Mouse (Mus musculus) bone marrow macrophage, adult 2 months (primary cell): ENCODE data around the gene Itgb2l.

Experiments used
- CTCF ChIP-seq: IDR thresholded peaks from 2 replicates; pipeline ENCODE4 v1.5.1; 2012; ENCODE audit warnings: low read depth, mild to moderate bottlenecking, low read length, moderate library complexity
- POLR2A ChIP-seq: IDR thresholded peaks from 2 replicates; pipeline ENCODE4 v1.6.1; 2012; ENCODE audit warnings: mild to moderate bottlenecking, low read depth, low read length, borderline replicate concordance

DNA sequence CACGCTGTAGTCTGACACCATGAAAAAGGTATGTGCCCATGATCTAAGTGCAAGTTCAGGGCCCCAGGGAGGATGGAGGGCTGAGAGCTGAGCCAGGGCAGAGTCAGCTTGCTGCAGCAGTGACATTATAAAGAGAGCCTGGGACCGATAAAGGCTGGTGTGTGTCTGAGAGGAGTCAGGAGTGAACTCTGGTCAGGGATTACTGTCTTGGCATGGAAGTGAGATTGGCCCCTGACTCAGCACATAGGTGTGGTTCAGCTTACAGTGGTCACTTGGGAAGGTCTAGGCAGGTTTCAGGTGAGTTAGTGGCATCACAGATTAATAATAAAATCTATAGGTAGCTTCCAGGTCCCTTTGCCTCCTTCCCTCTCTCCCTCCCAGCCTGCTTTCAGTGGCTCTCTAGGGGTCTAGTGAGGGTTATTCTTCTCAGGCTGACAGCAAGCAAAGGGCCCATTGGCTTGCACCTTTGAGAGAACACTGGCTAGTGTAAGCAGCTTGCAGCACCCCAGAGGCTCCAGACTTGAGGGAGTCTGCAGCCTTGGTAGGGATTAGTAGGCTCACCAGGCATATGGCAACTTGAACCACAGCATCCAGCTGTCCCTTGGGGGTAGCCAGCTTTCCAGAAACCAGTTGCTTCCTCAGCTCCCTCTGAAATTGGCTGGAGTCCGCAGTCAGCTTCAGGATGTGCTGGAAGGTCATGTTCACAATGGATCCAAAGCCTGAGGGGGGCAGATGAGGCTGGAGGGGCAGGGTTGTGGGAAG is 9.2 kb downstream of the Itgb2l start:
- TF ChIP-seq CTCF (no peak), POLR2A (no peak)
